Mouse (Mus musculus) limb, embryonic 12.5 days (tissue): Measurements from ENCODE around the gene Syn3. TPM values are rescaled to one million over a fixed set of nuclear protein-coding genes. Genes with fewer than 3 reads are reported as not detected.

ENCODE experiments used
- ATAC-seq: fragments of 200-750 bp; cut with Nextera tagmentation; 2 replicates; pipeline ENCODE4 v1.8.0; 2017; ENCODE audit warnings: low read depth, moderate TSS enrichment; ENCODE audit not compliant: insufficient number of reproducible peaks, insufficient read depth, low FRiP score, low TSS enrichment
- H3K27ac ChIP-seq: fragments of 300-500 bp; sonication (generic); 2 replicates; pipeline ENCODE4 v1.5.1; 2016; ENCODE audit warnings: mild to moderate bottlenecking, moderate library complexity
- H3K27me3 ChIP-seq: fragments of 300-500 bp; sonication (generic); 2 replicates; pipeline ENCODE4 v1.6.1; 2016; ENCODE audit warnings: mild to moderate bottlenecking, moderate library complexity
- H3K36me3 ChIP-seq: fragments of 300-500 bp; sonication (generic); 2 replicates; pipeline ENCODE4 v1.6.1; 2016; ENCODE audit warnings: mild to moderate bottlenecking, moderate library complexity
- H3K4me1 ChIP-seq: fragments of 300-500 bp; sonication (generic); replicated peaks from 2 replicates; pipeline ENCODE4 v1.6.1; 2016
- H3K4me2 ChIP-seq: fragments of 300-500 bp; sonication (generic); 2 replicates; pipeline ENCODE4 v1.6.1; 2016; ENCODE audit warnings: mild to moderate bottlenecking, moderate library complexity
- H3K4me3 ChIP-seq: fragments of 300-500 bp; sonication (generic); replicated peaks from 2 replicates; pipeline ENCODE4 v1.5.1; 2016; ENCODE audit warnings: mild to moderate bottlenecking
- H3K9ac ChIP-seq: fragments of 300-500 bp; sonication (generic); replicated peaks from 2 replicates; pipeline ENCODE4 v1.6.1; 2016; ENCODE audit warnings: mild to moderate bottlenecking, moderate library complexity
- H3K9me3 ChIP-seq: fragments of 300-500 bp; sonication (generic); 2 replicates; pipeline ENCODE4 v1.6.1; 2016; ENCODE audit warnings: mild to moderate bottlenecking, moderate library complexity
- WGBS: fragments of 180-500 bp; shearing (Covaris S2); methylation state at CpG from one replicate; pipeline ENCODE4 v1.1.7; 2016; 5-methylcytosine and 5-hydroxymethylcytosine counted together
- polyA plus RNA-seq: library from polyadenylated mRNA; unstranded; fragments of >200 nt; fragmentation: Nextera tagmentation; extraction: Ambion mirVana; gene quantifications from 2 replicates; pipeline ENCODE4 v1.2.1, GENCODE M21; 2016

Gene Syn3
- polyA plus RNA-seq, 1 experiment from 2014 or later: 4.1 TPM

DNA sequence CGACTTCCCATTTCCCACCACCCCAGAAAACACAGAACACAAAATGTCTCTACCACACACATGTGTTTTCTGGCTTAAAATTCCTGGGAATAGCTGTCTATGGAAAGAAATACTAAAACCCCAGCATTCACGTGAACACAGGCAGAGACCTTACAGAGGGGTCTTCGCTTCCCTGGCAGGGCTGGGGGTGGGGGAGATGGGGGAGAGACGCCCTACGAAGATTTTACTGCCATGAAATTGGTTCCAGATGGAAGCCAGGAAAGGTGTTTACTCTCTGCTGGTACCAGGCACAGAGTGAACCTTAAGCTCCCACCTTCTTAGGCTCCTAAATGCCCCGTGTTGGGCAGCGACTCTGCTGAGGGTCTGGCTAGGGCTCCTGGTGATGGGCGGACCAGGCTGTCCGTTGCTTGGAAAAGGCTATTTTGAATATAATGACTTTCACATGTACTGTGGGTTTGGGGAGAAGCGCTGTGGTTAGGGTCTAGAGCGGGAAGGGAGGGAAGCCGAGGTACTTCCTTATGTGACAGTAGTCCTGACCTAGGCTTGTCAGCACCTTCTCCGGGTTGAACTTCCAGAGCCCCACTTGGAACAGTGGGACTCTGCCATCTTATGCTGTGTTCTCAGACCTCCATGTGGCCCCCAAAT, 203.1 kb downstream of the Syn3 start:
- Histone ChIP-seq H3K27ac (peak overlapping the region; percentile 98), H3K4me1 (peaks cover 35% of the 10 kb centered on the region), H3K9me3 (no peaks in the 10 kb centered on the region), H3K4me2 (peak overlapping the region; percentile 60), H3K4me3 (peak overlapping the region; percentile 26), H3K36me3 (no peaks in the 10 kb centered on the region), H3K27me3 (no peaks in the 10 kb centered on the region; the same call in 1 of the 2 replicates), H3K9ac (peak overlapping the region; percentile 37; the same call in 1 of the 2 replicates)
- ATAC-seq: peak; percentile 61
- WGBS: 4% methylated on average over 13 of the region's 13 CpGs

GRCm38 (mm10) chr10:86294599-86295365, 203.9 kb downstream of the Syn3 start:
- peak; percentile 87 for ATAC-seq
- H3K9me3 ChIP-seq: no peaks in the 10 kb centered on the region
- WGBS: 54% methylated on average over 10 of the region's 10 CpGs
- peak overlapping the region; percentile 60 for H3K4me2 ChIP-seq
- H3K27me3 ChIP-seq: no peaks in the 10 kb centered on the region; the same call in 1 of the 2 replicates
- H3K9ac ChIP-seq: no peak overlapping the region
- H3K4me1 ChIP-seq: peaks cover 32% of the 10 kb centered on the region
- H3K36me3 ChIP-seq: no peaks in the 10 kb centered on the region
- peak overlapping the region; percentile 5 for H3K4me3 ChIP-seq
- H3K27ac ChIP-seq: peak overlapping the region; percentile 98

- H3K4me3 ChIP-seq: no peak overlapping the region
- H3K27ac ChIP-seq: peak overlapping the region; percentile 98
- H3K36me3 ChIP-seq: no peaks in the 10 kb centered on the region
- H3K27me3 ChIP-seq: no peaks in the 10 kb centered on the region; the same call in 1 of the 2 replicates
- no peak overlapping the region for H3K9ac ChIP-seq
- peak overlapping the region; percentile 60; the same call in 1 of the 2 replicates for H3K4me2 ChIP-seq
- peaks cover 31% of the 10 kb centered on the region for H3K4me1 ChIP-seq
- ATAC-seq: no peak
- no peaks in the 10 kb centered on the region for H3K9me3 ChIP-seq
- 73% methylated on average over 1 of the region's 1 CpGs for WGBS
These were observed 204.8 kb downstream of the Syn3 start for GRCm38 (mm10) chr10:86293880-86294279.

DNA sequence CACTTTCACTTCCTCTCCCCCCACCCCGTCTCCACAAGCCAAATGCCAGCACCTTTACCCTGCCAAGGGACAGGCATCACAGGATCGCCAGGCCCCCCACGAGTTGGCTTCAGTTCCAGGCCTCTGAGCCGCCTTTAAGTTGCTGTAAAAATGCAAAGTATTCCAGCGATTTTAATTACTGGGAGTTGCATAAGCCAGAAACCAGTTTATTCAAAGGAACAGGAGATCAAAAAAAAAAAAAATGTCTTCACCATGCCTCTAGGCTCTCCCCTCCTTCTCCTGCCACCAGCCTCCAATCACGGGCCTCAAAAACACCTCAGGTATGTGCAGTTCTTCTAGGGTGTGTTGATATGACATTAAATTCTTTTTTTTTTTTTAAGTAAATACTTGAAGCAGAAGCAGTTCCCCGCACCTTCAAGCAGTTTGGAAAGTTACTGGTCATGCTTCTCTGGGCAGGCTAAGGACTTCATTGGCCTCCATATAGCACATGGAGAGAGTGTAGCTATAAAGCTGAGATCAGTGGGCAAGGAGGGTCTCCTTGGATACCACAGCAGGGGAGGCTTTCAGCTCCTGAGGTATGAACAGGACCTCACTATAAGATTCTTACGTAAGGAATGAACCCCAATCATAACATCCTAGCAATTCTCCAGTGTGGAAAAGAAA, 208.5 kb downstream of the Syn3 start:
- 0 out of 2 replicates have a peak overlapping the region, but pooled peaks have one; percentile 4 for H3K27ac ChIP-seq
- no peaks in the 10 kb centered on the region for H3K9me3 ChIP-seq
- WGBS: 65% methylated on average over 8 of the region's 8 CpGs

GRCm38 (mm10) chr10:86286508-86286907, 212.2 kb downstream of the Syn3 start:
- H3K27ac ChIP-seq: no peak overlapping the region
- H3K4me3 ChIP-seq: no peak overlapping the region
- no peaks in the 10 kb centered on the region for H3K27me3 ChIP-seq
- H3K36me3 ChIP-seq: no peaks in the 10 kb centered on the region
- no peaks in the 10 kb centered on the region for H3K9me3 ChIP-seq
- no peak overlapping the region for H3K9ac ChIP-seq
- H3K4me1 ChIP-seq: no peaks in the 10 kb centered on the region; the same call in none of the 2 replicates
- 89% methylated on average over 7 of the region's 7 CpGs for WGBS
- H3K4me2 ChIP-seq: no peak overlapping the region
- ATAC-seq: no peak

More for the DNA sequence above, 208.5 kb downstream of the Syn3 start:
- Histone ChIP-seq H3K4me3 (no peak overlapping the region), H3K36me3 (no peaks in the 10 kb centered on the region), H3K27me3 (no peaks in the 10 kb centered on the region), H3K4me1 (peaks cover 17% of the 10 kb centered on the region), H3K4me2 (no peak overlapping the region), H3K9ac (no peak overlapping the region)
- ATAC-seq: no peak

DNA sequence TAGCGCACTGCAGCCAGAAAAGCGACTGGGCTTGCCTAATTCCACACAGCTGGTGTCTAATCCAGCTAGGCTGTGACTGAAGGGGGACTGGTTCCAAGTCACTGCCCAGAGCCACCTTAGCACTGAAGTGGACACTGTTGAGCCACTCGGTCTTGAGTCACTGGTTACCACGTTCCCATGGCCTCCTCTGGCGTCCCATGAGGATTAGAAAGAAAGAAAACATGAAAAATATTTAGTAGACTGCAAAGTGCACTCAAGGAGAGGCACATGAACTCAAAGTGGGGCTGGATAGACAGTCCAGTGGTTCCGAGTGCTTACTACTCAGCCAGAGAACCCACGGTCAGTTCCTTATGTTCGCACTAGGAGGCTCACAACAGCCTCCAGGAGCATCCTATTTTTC, 217.5 kb downstream of the Syn3 start:
- H3K4me1 ChIP-seq: peaks cover 21% of the 10 kb centered on the region
- H3K27me3 ChIP-seq: no peaks in the 10 kb centered on the region
- H3K9me3 ChIP-seq: no peaks in the 10 kb centered on the region
- no peak overlapping the region for H3K4me3 ChIP-seq
- 81% methylated on average over 8 of the region's 8 CpGs for WGBS
- H3K27ac ChIP-seq: no peak overlapping the region
- no peaks in the 10 kb centered on the region for H3K36me3 ChIP-seq
- no peak overlapping the region for H3K9ac ChIP-seq
- ATAC-seq: no peak
- H3K4me2 ChIP-seq: no peak overlapping the region

DNA sequence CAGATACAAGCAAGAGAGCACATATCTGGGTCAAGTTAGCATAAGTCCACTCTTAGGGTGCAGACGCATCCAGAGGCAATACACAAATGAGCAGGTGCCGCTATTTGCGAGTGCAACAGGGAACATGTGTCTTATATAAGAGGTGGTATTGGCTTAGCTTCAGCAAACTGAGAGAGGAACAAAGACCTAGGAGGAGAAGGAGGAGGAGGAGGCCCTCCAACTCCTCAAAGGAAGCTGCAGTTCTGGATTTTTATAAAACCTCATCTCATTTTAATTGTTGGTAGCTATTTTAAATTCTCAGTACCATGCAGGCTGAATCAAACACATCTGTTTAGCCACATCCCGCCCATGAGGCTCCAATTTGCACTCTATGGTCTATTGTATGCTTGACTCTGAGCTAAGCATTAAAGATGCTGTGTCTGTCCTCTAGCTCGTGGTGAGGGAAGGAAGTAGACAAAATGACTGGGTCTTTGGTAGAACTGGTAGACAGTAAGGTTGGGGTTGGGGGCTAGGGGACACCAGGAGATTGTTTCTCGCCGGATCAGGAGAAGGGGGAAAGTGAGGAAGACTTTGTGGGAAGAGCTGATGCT, 219.0 kb downstream of the Syn3 start:
- no peak for ATAC-seq
- no peak overlapping the region for H3K4me3 ChIP-seq
- peak overlapping the region; percentile 74 for H3K27ac ChIP-seq
- H3K27me3 ChIP-seq: no peaks in the 10 kb centered on the region
- H3K4me2 ChIP-seq: no peak overlapping the region
- no peak overlapping the region for H3K9ac ChIP-seq
- H3K9me3 ChIP-seq: no peaks in the 10 kb centered on the region
- H3K4me1 ChIP-seq: peaks cover 21% of the 10 kb centered on the region
- 76% methylated on average over 7 of the region's 7 CpGs for WGBS
- no peaks in the 10 kb centered on the region for H3K36me3 ChIP-seq

DNA sequence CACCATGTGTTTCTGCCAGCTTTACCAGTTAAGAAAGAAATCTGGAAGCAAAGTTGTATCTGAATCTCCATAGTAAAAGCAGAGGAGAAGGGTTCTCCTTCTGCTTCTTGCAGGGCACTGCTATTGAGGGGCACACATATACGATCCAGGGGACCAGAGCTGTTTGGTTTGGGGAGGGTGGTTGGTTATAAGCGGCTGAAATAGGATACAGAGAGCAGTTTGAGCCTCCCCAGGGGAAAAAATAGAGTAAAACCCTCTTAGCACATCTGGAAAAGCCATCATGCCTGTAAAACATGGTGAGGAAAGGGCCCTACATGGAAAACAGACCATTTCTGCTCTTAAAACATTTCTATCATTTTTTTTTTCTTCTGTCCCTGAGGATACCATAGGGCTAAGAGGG, 220.2 kb downstream of the Syn3 start:
- no peaks in the 10 kb centered on the region for H3K36me3 ChIP-seq
- WGBS: 18% methylated on average over 2 of the region's 2 CpGs
- H3K9me3 ChIP-seq: no peaks in the 10 kb centered on the region
- H3K4me1 ChIP-seq: peaks cover 27% of the 10 kb centered on the region
- H3K4me3 ChIP-seq: no peak overlapping the region
- H3K4me2 ChIP-seq: no peak overlapping the region
- peak; percentile 39; the same call in 1 of the 2 replicates for ATAC-seq
- H3K9ac ChIP-seq: no peak overlapping the region
- H3K27ac ChIP-seq: peak overlapping the region; percentile 74
- no peaks in the 10 kb centered on the region for H3K27me3 ChIP-seq

DNA sequence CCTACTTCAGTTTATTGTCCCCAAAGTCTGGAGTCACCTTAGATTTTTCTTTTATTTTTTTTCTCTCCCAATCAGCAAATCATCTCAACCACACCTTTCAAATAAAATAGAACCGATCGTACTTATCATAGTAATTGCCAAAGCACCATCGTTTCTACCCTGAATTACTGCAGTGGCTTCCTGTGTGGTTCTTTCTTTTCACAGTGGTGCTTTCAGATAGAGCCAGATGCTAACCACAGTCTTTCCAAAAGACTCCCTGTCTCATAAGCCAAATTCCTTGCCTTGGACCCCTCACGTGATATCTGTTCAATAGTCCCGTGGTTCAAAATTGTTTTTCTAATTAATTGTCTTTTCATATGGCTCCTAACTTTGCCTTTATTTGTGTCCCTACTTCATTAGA, 221.4 kb downstream of the Syn3 start:
- H3K4me3 ChIP-seq: no peak overlapping the region
- no peaks in the 10 kb centered on the region for H3K36me3 ChIP-seq
- H3K4me2 ChIP-seq: no peak overlapping the region
- H3K27ac ChIP-seq: 0 out of 2 replicates have a peak overlapping the region, but pooled peaks have one; percentile 66
- no peaks in the 10 kb centered on the region for H3K27me3 ChIP-seq
- peaks cover 29% of the 10 kb centered on the region for H3K4me1 ChIP-seq
- H3K9ac ChIP-seq: no peak overlapping the region
- no peak for ATAC-seq
- WGBS: 85% methylated on average over 5 of the region's 5 CpGs
- no peaks in the 10 kb centered on the region for H3K9me3 ChIP-seq

- Histone ChIP-seq H3K27ac (no peak overlapping the region), H3K27me3 (no peaks in the 10 kb centered on the region), H3K4me2 (no peak overlapping the region), H3K9me3 (no peaks in the 10 kb centered on the region), H3K4me1 (peaks cover 29% of the 10 kb centered on the region), H3K36me3 (no peaks in the 10 kb centered on the region), H3K4me3 (no peak overlapping the region), H3K9ac (no peak overlapping the region)
- ATAC-seq: no peak
- 86% methylated on average over 5 of the region's 5 CpGs for WGBS
These were observed 223.1 kb downstream of the Syn3 start for GRCm38 (mm10) chr10:86275585-86275984.
